Mouse (Mus musculus): ENCODE measurements at regions not wholly inside any gene's neighbourhood (a gene's known extent, or its start where the extent isn't known, plus 50 kb on each side); places are given as distances from the start of the nearest gene placed in this dataset.

DNA sequence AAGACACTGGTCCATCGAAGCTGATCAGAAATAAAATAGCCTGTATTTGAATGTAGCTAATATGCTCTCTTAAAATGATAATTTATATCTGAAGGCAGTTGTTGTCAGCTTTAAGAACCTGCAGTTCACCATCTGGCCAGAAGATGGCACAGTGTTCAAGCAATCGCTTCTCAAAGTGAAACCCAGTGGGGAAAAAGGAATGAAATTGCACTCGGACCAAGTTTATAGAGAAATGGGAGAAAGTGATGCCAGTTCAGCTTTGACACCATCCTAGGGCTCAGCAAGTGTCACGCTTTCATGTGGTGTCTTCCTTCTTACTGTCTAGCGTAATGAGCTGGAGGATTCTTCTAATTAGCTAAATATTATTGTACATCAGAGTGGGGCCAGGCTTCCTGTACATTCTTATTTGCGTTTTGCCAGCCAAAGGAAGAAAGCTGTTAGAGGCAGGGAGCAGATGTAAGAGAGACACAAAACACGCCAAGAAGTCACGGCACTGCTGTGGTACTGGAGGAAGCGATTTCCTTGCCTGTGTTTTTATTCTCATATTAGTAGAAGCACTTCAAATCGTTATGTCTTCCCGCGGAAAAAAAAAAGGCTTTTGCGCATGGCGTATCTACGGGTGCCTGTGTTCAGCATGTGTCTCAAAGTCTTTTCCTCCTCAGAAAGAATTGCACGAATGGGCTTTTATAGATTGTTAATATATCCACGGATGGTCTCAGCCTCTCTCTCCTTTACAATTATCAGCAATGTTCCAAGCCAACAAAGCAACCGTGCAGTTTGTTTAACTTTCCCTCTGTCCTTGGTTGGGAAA is 237.1 kb downstream of the Gm765 start:
- Histone ChIP-seq H3K27me3 (no peaks in the 10 kb centered on the region), H3K9me3 (no peaks in the 10 kb centered on the region), H3K27ac (peak overlapping the region; percentile 71), H3K36me3 (no peaks in the 10 kb centered on the region), H3K4me3 (peak overlapping the region; percentile 26), H3K4me2 (peak overlapping the region; percentile 43), H3K4me1 (peaks cover 32% of the 10 kb centered on the region), H3K9ac (no peak overlapping the region)
- WGBS = 26% methylated on average over 18 of the region's 18 CpGs
- no peak for ATAC-seq (ENCODE audit: insufficient number of reproducible peaks, low FRiP score, low TSS enrichment, low read depth)

- no peak for ATAC-seq (ENCODE audit: insufficient number of reproducible peaks, low FRiP score, low TSS enrichment, low read depth)
- H3K27me3 ChIP-seq = no peaks in the 10 kb centered on the region
- H3K27ac ChIP-seq = no peak overlapping the region
- no peak overlapping the region for H3K4me2 ChIP-seq
- 54% methylated on average over 3 of the region's 3 CpGs for WGBS
- no peak overlapping the region for H3K9ac ChIP-seq
- no peaks in the 10 kb centered on the region for H3K9me3 ChIP-seq
- peaks cover 34% of the 10 kb centered on the region for H3K4me1 ChIP-seq
- no peaks in the 10 kb centered on the region for H3K36me3 ChIP-seq
- no peak overlapping the region for H3K4me3 ChIP-seq
Observed at GRCm38 (mm10) chr6:98104432-98104831, 238.1 kb downstream of the Gm765 start.

- H3K4me3 ChIP-seq = no peak overlapping the region
- H3K27me3 ChIP-seq = no peaks in the 10 kb centered on the region
- peak overlapping the region; percentile 24; the same call in 1 of the 2 replicates for H3K4me2 ChIP-seq
- no peaks in the 10 kb centered on the region for H3K36me3 ChIP-seq
- ATAC-seq (ENCODE audit: insufficient number of reproducible peaks, low FRiP score, low TSS enrichment, low read depth) = peak; percentile 80
- WGBS = 30% methylated on average over 4 of the region's 4 CpGs
- H3K27ac ChIP-seq = peak overlapping the region; percentile 79
- no peaks in the 10 kb centered on the region for H3K9me3 ChIP-seq
- H3K4me1 ChIP-seq = peaks cover 23% of the 10 kb centered on the region
- no peak overlapping the region for H3K9ac ChIP-seq
Observed at GRCm38 (mm10) chr6:98101023-98101422, 241.5 kb downstream of the Gm765 start.

- H3K27me3 ChIP-seq = no peaks in the 10 kb centered on the region
- no peaks in the 10 kb centered on the region for H3K36me3 ChIP-seq
- no peak overlapping the region for H3K9ac ChIP-seq
- H3K9me3 ChIP-seq = no peaks in the 10 kb centered on the region
- no peak overlapping the region for H3K4me3 ChIP-seq
- H3K4me2 ChIP-seq = no peak overlapping the region
- H3K4me1 ChIP-seq = peaks cover 29% of the 10 kb centered on the region
- WGBS = 92% methylated on average over 9 of the region's 9 CpGs
- no peak overlapping the region for H3K27ac ChIP-seq
- ATAC-seq (ENCODE audit: insufficient number of reproducible peaks, low FRiP score, low TSS enrichment, low read depth) = no peak
Observed at GRCm38 (mm10) chr6:98099126-98099525, 243.4 kb downstream of the Gm765 start.

DNA sequence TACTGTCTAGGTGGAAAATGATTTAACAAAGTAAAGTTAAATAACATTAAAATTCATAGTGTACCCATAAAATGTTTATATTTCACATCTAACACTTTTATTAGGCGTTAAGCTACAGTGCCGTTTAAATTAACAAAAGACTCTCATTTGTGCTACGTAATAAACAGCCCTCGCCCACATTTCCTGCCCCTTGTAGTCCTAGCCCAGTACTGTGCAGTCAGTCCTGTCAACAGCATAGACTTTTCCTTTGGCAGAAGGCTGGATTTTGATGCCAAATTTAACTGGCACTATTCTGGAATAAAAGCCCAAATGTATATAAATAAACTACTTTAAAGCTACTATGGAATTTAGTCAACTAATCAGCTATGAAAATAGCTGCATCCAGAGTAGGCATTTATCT is 247.3 kb downstream of the Gm765 start:
- no peak overlapping the region for H3K27ac ChIP-seq
- no peak overlapping the region for H3K9ac ChIP-seq
- H3K36me3 ChIP-seq = no peaks in the 10 kb centered on the region
- WGBS = 28% methylated on average over 4 of the region's 4 CpGs
- no peak overlapping the region for H3K4me2 ChIP-seq
- H3K27me3 ChIP-seq = no peaks in the 10 kb centered on the region
- no peaks in the 10 kb centered on the region for H3K9me3 ChIP-seq
- H3K4me1 ChIP-seq = peaks cover 10% of the 10 kb centered on the region
- ATAC-seq (ENCODE audit: insufficient number of reproducible peaks, low FRiP score, low TSS enrichment, low read depth) = no peak
- H3K4me3 ChIP-seq = no peak overlapping the region

DNA sequence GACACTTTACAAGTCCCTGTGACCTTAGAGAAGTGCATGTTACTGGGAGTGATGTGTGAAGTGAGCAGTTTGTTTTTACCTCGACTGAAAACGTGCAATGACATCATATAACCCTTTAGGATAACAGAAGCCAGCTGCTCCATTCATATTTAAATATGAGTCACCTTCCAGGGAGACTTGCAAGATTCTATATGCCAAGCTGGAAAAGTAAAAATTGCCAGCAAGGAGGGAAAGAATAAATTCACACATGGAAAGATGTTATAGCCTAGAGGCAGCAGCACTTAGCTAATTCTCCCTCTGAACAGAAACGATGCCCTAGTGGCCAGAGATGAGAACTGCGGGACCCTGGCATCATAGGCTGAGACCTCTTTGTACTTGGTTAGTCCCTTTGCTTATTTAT is 253.4 kb downstream of the Gm765 start:
- no peaks in the 10 kb centered on the region for H3K36me3 ChIP-seq
- H3K27ac ChIP-seq = peak overlapping the region; percentile 59
- WGBS = 35% methylated on average over 4 of the region's 4 CpGs

GRCm38 (mm10) chr6:98080076-98080475 is 262.5 kb downstream of the Gm765 start:
- Histone ChIP-seq H3K4me1 (no peaks in the 10 kb centered on the region), H3K4me3 (no peak overlapping the region), H3K4me2 (no peak overlapping the region), H3K27me3 (no peaks in the 10 kb centered on the region), H3K36me3 (no peaks in the 10 kb centered on the region), H3K9me3 (no peaks in the 10 kb centered on the region), H3K27ac (no peak overlapping the region), H3K9ac (no peak overlapping the region)
- ATAC-seq (ENCODE audit: insufficient number of reproducible peaks, low FRiP score, low TSS enrichment, low read depth) = no peak
- WGBS = 55% methylated on average over 4 of the region's 4 CpGs

More for the DNA sequence above, 253.4 kb downstream of the Gm765 start:
- no peaks in the 10 kb centered on the region for H3K9me3 ChIP-seq
- H3K4me1 ChIP-seq = no peaks in the 10 kb centered on the region
- no peak overlapping the region for H3K4me2 ChIP-seq
- H3K4me3 ChIP-seq = no peak overlapping the region
- H3K27me3 ChIP-seq = no peaks in the 10 kb centered on the region
- H3K9ac ChIP-seq = no peak overlapping the region
- ATAC-seq (ENCODE audit: insufficient number of reproducible peaks, low FRiP score, low TSS enrichment, low read depth) = peak; percentile 80

Data from limb, embryonic 15.5 days (tissue).